Mouse (Mus musculus): ENCODE measurements around the gene Nectin1. TPM values are rescaled to one million over a fixed set of nuclear protein-coding genes. Genes with fewer than 3 reads are reported as not detected.

Gene Nectin1
- polyA plus RNA-seq, 1 experiment: 13.1 TPM

DNA sequence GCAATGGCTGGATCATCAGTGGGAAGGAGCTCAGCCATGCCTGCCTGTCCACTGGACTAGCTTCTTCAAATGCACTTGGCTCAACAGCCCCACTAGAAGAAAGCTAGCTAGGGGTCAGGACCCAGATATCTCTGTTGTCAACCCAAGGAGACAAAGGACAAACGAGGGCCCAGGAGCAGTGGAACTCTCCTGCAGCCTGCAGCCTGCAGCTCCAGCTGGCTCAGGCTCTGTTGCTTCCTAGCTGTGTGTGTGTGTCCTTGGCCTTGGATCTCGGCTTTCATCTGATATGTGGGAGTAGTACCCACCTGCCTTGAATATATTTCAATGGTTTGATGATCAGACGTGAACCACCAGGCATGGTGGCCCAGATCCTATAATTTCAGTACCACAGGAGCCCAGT lies 49.6 kb downstream of the Nectin1 start:
- H3K27me3 ChIP-seq (ENCODE audit: control insufficient read depth, insufficient read depth, low read length, poor library complexity, severe bottlenecking): no peaks in the 10 kb centered on the region
- peaks cover 9% of the 10 kb centered on the region; the same call in 1 of the 2 replicates for H3K36me3 ChIP-seq (ENCODE audit: control insufficient read depth, insufficient read depth, low read length, poor library complexity, severe bottlenecking)
- no peak overlapping the region for H3K4me3 ChIP-seq (ENCODE audit: low read depth, low read length)
- no peak overlapping the region for H3K27ac ChIP-seq (ENCODE audit: insufficient read depth, low read length)
- no peak overlapping the region for H3K9ac ChIP-seq (ENCODE audit: low read depth, poor library complexity, severe bottlenecking)
- no peaks in the 10 kb centered on the region for H3K9me3 ChIP-seq (replicated peaks; ENCODE audit: control insufficient read depth, insufficient read depth, low read length, poor library complexity, severe bottlenecking)
- H3K4me1 ChIP-seq (ENCODE audit: control insufficient read depth, insufficient read depth, low read length): peaks cover 2% of the 10 kb centered on the region
- TF ChIP-seq CTCF (IDR thresholded peaks at IDR 0.05; ENCODE audit: low read depth, low read length) (no peak), EP300 (IDR thresholded peaks at IDR 0.05; ENCODE audit: insufficient read depth, low read depth, low read length) (no peak), POLR2A (IDR thresholded peaks at IDR 0.05; ENCODE audit: insufficient read depth, low read length) (no peak)

DNA sequence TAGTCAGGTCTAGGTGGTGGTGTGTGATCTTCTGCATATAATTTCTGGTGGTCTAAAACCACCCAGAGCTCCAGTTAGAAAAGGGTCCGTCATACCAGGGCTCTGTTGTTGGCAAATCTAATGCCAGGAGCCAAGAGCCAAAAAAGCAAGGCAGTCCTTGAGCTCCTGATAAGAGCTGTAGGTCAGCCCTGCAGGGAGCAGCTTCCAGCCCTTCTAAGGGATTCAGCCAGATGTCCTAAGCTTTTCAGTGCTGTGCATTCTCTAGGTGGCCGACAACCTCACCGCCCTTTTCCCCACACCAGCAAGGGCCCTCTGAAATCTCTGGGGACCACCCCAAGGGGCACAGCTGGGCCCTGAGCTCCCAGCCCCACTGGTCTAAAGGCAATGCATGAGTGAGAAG lies 52.2 kb downstream of the Nectin1 start:
- H3K36me3 ChIP-seq (ENCODE audit: control insufficient read depth, insufficient read depth, low read length, poor library complexity, severe bottlenecking): peaks cover 9% of the 10 kb centered on the region; the same call in 1 of the 2 replicates
- no peaks in the 10 kb centered on the region for H3K9me3 ChIP-seq (replicated peaks; ENCODE audit: control insufficient read depth, insufficient read depth, low read length, poor library complexity, severe bottlenecking)
- no peak overlapping the region for H3K4me3 ChIP-seq (ENCODE audit: low read depth, low read length)
- TF ChIP-seq CTCF (IDR thresholded peaks at IDR 0.05; ENCODE audit: low read depth, low read length) (no peak), POLR2A (IDR thresholded peaks at IDR 0.05; ENCODE audit: insufficient read depth, low read length) (no peak), EP300 (IDR thresholded peaks at IDR 0.05; ENCODE audit: insufficient read depth, low read depth, low read length) (no peak)
- no peaks in the 10 kb centered on the region for H3K27me3 ChIP-seq (ENCODE audit: control insufficient read depth, insufficient read depth, low read length, poor library complexity, severe bottlenecking)
- no peak overlapping the region for H3K27ac ChIP-seq (ENCODE audit: insufficient read depth, low read length)
- H3K4me1 ChIP-seq (ENCODE audit: control insufficient read depth, insufficient read depth, low read length): peaks cover 2% of the 10 kb centered on the region
- H3K9ac ChIP-seq (ENCODE audit: low read depth, poor library complexity, severe bottlenecking): no peak overlapping the region

DNA sequence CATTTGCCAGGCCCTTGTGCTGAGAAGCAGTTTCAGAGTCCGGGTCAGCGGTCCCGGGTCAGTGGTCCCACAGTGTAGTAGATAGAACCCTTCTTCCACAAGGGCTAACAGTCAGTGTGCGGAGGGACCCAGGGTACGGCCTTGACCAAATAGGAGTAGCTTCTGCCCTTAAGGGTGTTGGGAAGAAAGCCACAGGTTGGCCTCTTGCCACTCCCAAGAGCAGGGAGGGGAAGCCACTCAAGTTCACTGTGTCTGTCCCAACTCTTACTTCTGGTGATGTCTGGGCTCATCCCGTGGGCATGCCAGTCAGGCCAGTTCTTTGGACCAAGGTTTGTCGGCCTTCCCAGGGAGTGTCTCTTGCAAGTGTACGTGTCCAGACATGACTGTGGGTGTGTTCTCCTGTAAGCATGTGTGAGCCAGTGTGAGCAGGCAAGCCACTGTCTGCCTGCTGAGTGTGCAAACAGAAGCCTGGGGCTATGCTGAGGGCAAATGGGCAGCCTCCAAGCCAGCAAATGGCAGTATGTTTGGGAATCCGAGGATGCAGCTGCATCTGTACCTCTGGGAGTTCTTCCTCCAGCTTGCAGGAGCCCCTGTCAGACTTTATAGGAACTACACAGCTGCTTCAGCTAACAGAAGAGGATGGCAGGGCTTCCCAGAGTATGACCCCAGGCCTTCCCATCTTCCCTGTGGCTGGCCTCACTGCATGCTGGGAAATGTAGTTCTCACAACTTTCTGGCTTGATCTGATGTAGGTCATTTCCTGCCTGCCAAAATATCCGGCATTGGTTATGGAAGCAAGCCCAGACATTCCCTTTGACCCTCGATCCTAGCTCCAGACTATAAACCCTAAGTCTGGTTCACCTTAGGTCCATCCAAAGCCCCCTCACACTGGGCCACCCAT lies 53.3 kb downstream of the Nectin1 start:
- Histone ChIP-seq H3K27ac (ENCODE audit: insufficient read depth, low read length) (peak overlapping the region; percentile 36; the same call in 1 of the 2 replicates), H3K9me3 (replicated peaks; ENCODE audit: control insufficient read depth, insufficient read depth, low read length, poor library complexity, severe bottlenecking) (no peaks in the 10 kb centered on the region), H3K4me1 (ENCODE audit: control insufficient read depth, insufficient read depth, low read length) (peaks cover 2% of the 10 kb centered on the region), H3K4me3 (ENCODE audit: low read depth, low read length) (0 out of 2 replicates have a peak overlapping the region, but pooled peaks have one; percentile 4), H3K9ac (ENCODE audit: low read depth, poor library complexity, severe bottlenecking) (0 out of 2 replicates have a peak overlapping the region, but pooled peaks have one; percentile 1), H3K36me3 (ENCODE audit: control insufficient read depth, insufficient read depth, low read length, poor library complexity, severe bottlenecking) (peaks cover 9% of the 10 kb centered on the region; the same call in 1 of the 2 replicates), H3K27me3 (ENCODE audit: control insufficient read depth, insufficient read depth, low read length, poor library complexity, severe bottlenecking) (no peaks in the 10 kb centered on the region)
- TF ChIP-seq EP300 (IDR thresholded peaks at IDR 0.05; ENCODE audit: insufficient read depth, low read depth, low read length): peak; percentile 56; the same call in 1 of the 2 replicates
- TF ChIP-seq CTCF (IDR thresholded peaks at IDR 0.05; ENCODE audit: low read depth, low read length): no peak

DNA sequence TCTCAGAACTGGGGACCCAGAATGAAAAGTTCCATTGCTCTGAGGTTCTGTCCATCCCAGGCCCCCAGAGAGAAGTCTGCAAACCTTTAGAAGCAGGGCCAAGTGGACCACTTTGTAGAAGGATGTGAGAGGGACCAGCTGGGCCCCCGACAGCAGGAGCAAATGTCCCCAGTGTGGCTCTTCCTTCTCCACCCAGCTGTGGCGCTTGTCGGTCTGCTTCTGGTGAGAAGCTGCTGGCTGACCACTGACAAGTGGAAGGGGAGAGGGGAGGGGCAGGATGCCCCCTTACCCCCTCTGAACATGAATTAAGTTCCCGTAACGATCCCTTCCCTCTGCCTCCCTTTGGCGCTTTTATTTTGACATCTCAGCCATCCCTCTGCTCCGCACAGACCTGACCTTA lies 54.0 kb downstream of the Nectin1 start:
- Histone ChIP-seq H3K4me1 (ENCODE audit: control insufficient read depth, insufficient read depth, low read length) (peaks cover 2% of the 10 kb centered on the region), H3K9ac (ENCODE audit: low read depth, poor library complexity, severe bottlenecking) (no peak overlapping the region), H3K27ac (ENCODE audit: insufficient read depth, low read length) (no peak overlapping the region), H3K36me3 (ENCODE audit: control insufficient read depth, insufficient read depth, low read length, poor library complexity, severe bottlenecking) (peaks cover 9% of the 10 kb centered on the region; the same call in 1 of the 2 replicates), H3K4me3 (ENCODE audit: low read depth, low read length) (no peak overlapping the region), H3K27me3 (ENCODE audit: control insufficient read depth, insufficient read depth, low read length, poor library complexity, severe bottlenecking) (no peaks in the 10 kb centered on the region), H3K9me3 (replicated peaks; ENCODE audit: control insufficient read depth, insufficient read depth, low read length, poor library complexity, severe bottlenecking) (no peaks in the 10 kb centered on the region)
- no peak for TF ChIP-seq EP300 (IDR thresholded peaks at IDR 0.05; ENCODE audit: insufficient read depth, low read depth, low read length)
- TF ChIP-seq POLR2A (IDR thresholded peaks at IDR 0.05; ENCODE audit: insufficient read depth, low read length): no peak
- TF ChIP-seq CTCF (IDR thresholded peaks at IDR 0.05; ENCODE audit: low read depth, low read length): no peak

DNA sequence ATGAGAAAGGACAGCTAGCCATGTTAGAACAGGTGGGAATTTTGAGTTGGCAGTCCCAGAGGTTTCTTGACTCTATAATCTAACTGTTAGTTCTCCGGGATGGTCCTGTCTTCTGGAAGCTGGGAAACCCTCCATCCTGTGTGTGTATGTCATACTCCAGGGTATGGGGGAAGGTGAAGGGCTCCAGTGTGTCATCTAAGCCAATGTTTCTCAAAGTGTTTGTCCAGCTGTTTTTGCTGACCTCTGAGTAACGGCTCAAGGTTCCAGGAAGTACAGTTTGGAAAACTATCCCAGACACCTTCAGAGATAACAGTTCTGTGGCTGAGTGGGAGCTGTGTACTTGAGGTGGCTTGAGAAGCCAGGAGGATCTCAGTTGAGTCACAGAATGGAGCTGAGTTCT lies 56.7 kb downstream of the Nectin1 start:
- H3K36me3 ChIP-seq (ENCODE audit: control insufficient read depth, insufficient read depth, low read length, poor library complexity, severe bottlenecking): no peaks in the 10 kb centered on the region
- H3K4me1 ChIP-seq (ENCODE audit: control insufficient read depth, insufficient read depth, low read length): peaks cover 2% of the 10 kb centered on the region
- no peak overlapping the region for H3K4me3 ChIP-seq (ENCODE audit: low read depth, low read length)
- TF ChIP-seq EP300 (IDR thresholded peaks at IDR 0.05; ENCODE audit: insufficient read depth, low read depth, low read length) (no peak), CTCF (IDR thresholded peaks at IDR 0.05; ENCODE audit: low read depth, low read length) (no peak), POLR2A (IDR thresholded peaks at IDR 0.05; ENCODE audit: insufficient read depth, low read length) (no peak)
- H3K27me3 ChIP-seq (ENCODE audit: control insufficient read depth, insufficient read depth, low read length, poor library complexity, severe bottlenecking): no peaks in the 10 kb centered on the region
- no peak overlapping the region for H3K27ac ChIP-seq (ENCODE audit: insufficient read depth, low read length)
- H3K9ac ChIP-seq (ENCODE audit: low read depth, poor library complexity, severe bottlenecking): no peak overlapping the region
- H3K9me3 ChIP-seq (replicated peaks; ENCODE audit: control insufficient read depth, insufficient read depth, low read length, poor library complexity, severe bottlenecking): no peaks in the 10 kb centered on the region

GRCm38 (mm10) chr9:43801911-43802310 lies 58.1 kb downstream of the Nectin1 start:
- no peak overlapping the region for H3K27ac ChIP-seq (ENCODE audit: insufficient read depth, low read length)
- H3K4me3 ChIP-seq (ENCODE audit: low read depth, low read length): no peak overlapping the region
- no peaks in the 10 kb centered on the region for H3K27me3 ChIP-seq (ENCODE audit: control insufficient read depth, insufficient read depth, low read length, poor library complexity, severe bottlenecking)
- no peaks in the 10 kb centered on the region for H3K36me3 ChIP-seq (ENCODE audit: control insufficient read depth, insufficient read depth, low read length, poor library complexity, severe bottlenecking)
- TF ChIP-seq CTCF (IDR thresholded peaks at IDR 0.05; ENCODE audit: low read depth, low read length): peak; percentile 88
- TF ChIP-seq POLR2A (IDR thresholded peaks at IDR 0.05; ENCODE audit: insufficient read depth, low read length): no peak
- peaks cover 1% of the 10 kb centered on the region for H3K4me1 ChIP-seq (ENCODE audit: control insufficient read depth, insufficient read depth, low read length)
- no peak overlapping the region for H3K9ac ChIP-seq (ENCODE audit: low read depth, poor library complexity, severe bottlenecking)
- H3K9me3 ChIP-seq (replicated peaks; ENCODE audit: control insufficient read depth, insufficient read depth, low read length, poor library complexity, severe bottlenecking): no peaks in the 10 kb centered on the region

Data from ES-Bruce4 (cell line).